Mouse (Mus musculus) megakaryocyte, embryonic 14.5 days (primary cell): ENCODE results near the gene Luc7l3.

Experiments used
- FLI1 ChIP-seq: IDR thresholded peaks from 2 replicates; pipeline ENCODE4 v1.6.1; 2012; ENCODE audit warnings: low read length, inconsistent platforms, mixed read lengths
- GATA1 ChIP-seq: IDR thresholded peaks from 3 replicates; pipeline ENCODE4 v1.6.1; 2012; ENCODE audit warnings: mixed read lengths, low read length, inconsistent platforms, borderline replicate concordance

GRCm38 (mm10) chr11:94245955-94246788 is 75.6 kb downstream of the Luc7l3 start, which contains the start of gene Wfikkn2:
- TF ChIP-seq FLI1: no peak
- TF ChIP-seq GATA1: no peak
